Mouse (Mus musculus): ENCODE measurements around the gene Tctex1d4.

DNA sequence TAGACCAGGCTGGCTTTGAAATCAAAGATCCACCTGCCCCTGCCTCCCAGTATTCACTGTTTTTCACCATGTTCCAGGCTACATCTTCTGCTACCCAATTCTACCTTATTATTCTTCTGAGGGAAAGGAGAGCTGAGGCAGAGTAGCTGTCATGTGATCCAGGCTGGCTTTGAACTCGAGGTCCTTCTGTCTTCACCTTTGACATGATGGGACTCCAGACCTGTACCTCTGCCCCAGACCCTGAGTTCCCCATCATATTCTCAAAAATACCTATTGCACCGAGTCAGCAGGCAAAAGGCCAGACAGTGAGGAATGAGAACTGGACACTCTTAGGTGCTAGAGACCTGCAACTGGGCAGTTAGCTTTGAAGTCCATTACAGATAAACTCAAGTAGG is 8.0 kb downstream of the Tctex1d4 start:
- TF ChIP-seq GATA1 (IDR thresholded peaks at IDR 0.05; ENCODE audit: borderline replicate concordance, low read length) (no peak), FLI1 (IDR thresholded peaks at IDR 0.05; ENCODE audit: low read length) (no peak)

Measured in megakaryocyte, embryonic 14.5 days (primary cell).